Mouse (Mus musculus) liver, adult 2 months (tissue): ENCODE results near the gene Spata13. TPM values are rescaled to one million over a fixed set of nuclear protein-coding genes. Genes with fewer than 3 reads are reported as not detected.

ENCODE experiments used
- DNase-seq: peaks from one replicate; pipeline ENCODE4 v3.0.0-alpha.2; 2011; ENCODE audit warnings: low read depth, low spot score; ENCODE audit errors: extremely low read depth
- H3K27ac ChIP-seq: fragments of 200-500 bp; replicated peaks from 2 replicates; pipeline ENCODE4 v1.5.1; 2012; ENCODE audit warnings: low read depth, mild to moderate bottlenecking, control low read depth, inconsistent platforms, low read length; ENCODE audit not compliant: insufficient read depth
- H3K27me3 ChIP-seq: fragments of 200-500 bp; 2 replicates; pipeline ENCODE4 v1.6.1; 2012; ENCODE audit warnings: mild to moderate bottlenecking, moderate library complexity, low read length, inconsistent platforms; ENCODE audit not compliant: control insufficient read depth, insufficient read depth
- H3K36me3 ChIP-seq: fragments of 200-500 bp; 2 replicates; pipeline ENCODE4 v1.6.1; 2012; ENCODE audit warnings: low read length, inconsistent platforms; ENCODE audit not compliant: control insufficient read depth, insufficient read depth
- H3K4me1 ChIP-seq: fragments of 200-500 bp; 2 replicates; pipeline ENCODE4 v1.6.1; 2011; ENCODE audit warnings: low read length; ENCODE audit not compliant: control insufficient read depth, insufficient read depth
- H3K4me3 ChIP-seq: fragments of 200-500 bp; 2 replicates; pipeline ENCODE4 v1.5.1; 2011; ENCODE audit warnings: low read depth, mild to moderate bottlenecking, control low read depth, low read length, moderate library complexity; ENCODE audit not compliant: insufficient read depth
- H3K79me2 ChIP-seq: fragments of 200-500 bp; 2 replicates; pipeline ENCODE4 v1.6.1; 2012; ENCODE audit warnings: inconsistent platforms, mild to moderate bottlenecking, low read length, moderate library complexity; ENCODE audit not compliant: control insufficient read depth, insufficient read depth
- H3K9ac ChIP-seq: fragments of 200-500 bp; 2 replicates; pipeline ENCODE4 v1.6.1; 2012; ENCODE audit warnings: low read depth, mild to moderate bottlenecking, control low read depth, inconsistent platforms, low read length
- CTCF ChIP-seq: fragments of 200-500 bp; IDR thresholded peaks from 2 replicates; pipeline ENCODE4 v1.5.1; 2011; ENCODE audit warnings: low read depth, low read length, control low read depth
- POLR2A ChIP-seq: fragments of 200-500 bp; IDR thresholded peaks from 2 replicates; pipeline ENCODE4 v1.6.1; 2011; ENCODE audit warnings: low read length, control low read depth; ENCODE audit not compliant: insufficient read depth; ENCODE audit errors: extremely low read depth
- WGBS: fragments of 180-500 bp; shearing (Covaris S2); methylation state at CpG from one replicate; pipeline ENCODE4 v1.1.7; 2018; 5-methylcytosine and 5-hydroxymethylcytosine counted together
- polyA plus RNA-seq: library from polyadenylated mRNA; depleted of rRNA; stranded (reverse); fragments of >200 nt; gene quantifications from 2 replicates; pipeline ENCODE4 v1.2.3, GENCODE M21; 2012
- total RNA-seq: library from RNA; depleted of rRNA; stranded (reverse); fragments of >200 nt; gene quantifications from 2 replicates; pipeline ENCODE4 v1.2.3, GENCODE M21; 2014

Gene Spata13
- total and polyA plus RNA-seq, 2 experiments: 11.9 to 20.6 TPM

DNA sequence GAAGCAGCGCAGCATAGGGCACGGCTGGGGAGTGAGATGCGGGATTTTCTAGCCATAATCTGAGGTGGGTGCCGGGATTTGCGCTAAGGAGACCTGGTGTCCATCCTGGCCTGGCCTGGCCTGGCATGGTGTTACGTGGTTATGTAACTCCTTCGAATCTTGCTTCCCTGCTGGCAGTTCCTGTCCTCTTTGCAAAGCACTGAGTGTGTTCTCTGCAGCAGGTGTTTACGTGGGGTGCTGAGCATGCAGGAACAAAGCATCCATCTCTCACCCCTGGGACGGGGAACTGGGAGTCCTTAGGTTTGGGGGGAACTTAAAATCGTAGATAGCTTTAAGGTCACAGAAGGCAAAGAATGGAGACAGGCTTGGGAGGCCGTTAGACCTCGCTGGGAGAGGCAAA, 105.8 kb downstream of the Spata13 start:
- TF ChIP-seq POLR2A: no peak
- TF ChIP-seq CTCF: no peak
- Histone ChIP-seq H3K79me2 (no peaks in the 10 kb centered on the region), H3K4me1 (peaks cover 2% of the 10 kb centered on the region; the same call in 1 of the 2 replicates), H3K36me3 (no peaks in the 10 kb centered on the region), H3K27ac (no peak overlapping the region), H3K27me3 (no peaks in the 10 kb centered on the region), H3K4me3 (no peak overlapping the region), H3K9ac (no peak overlapping the region)
- 78% methylated on average over 12 of the region's 12 CpGs for WGBS
- no peak for DNase-seq

DNA sequence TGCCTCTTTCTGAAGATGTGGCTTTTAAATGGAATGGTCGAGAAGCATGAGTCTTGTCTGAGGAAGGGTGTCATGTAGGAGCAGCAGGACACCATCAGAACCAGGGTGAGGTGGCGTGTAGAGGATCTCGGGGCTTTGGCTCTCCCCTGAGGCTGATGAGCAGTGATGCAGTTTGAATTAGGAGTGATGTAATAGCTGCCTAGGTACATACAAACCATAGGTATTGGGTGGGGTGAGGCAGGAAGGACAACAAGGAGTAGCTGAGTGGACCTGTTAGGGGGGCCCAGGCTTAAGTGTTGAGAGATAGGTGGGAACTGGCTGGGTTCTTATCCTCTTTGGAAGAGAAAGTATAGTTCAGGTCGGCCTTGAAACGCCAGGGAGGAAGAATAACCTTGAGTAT, 106.7 kb downstream of the Spata13 start:
- H3K79me2 ChIP-seq: no peaks in the 10 kb centered on the region
- TF ChIP-seq CTCF (no peak), POLR2A (no peak)
- no peak overlapping the region; the same call in 1 of the 2 replicates for H3K27ac ChIP-seq
- WGBS: 76% methylated on average over 5 of the region's 5 CpGs
- H3K9ac ChIP-seq: no peak overlapping the region
- peaks cover under 1% of the 10 kb centered on the region; the same call in 1 of the 2 replicates for H3K36me3 ChIP-seq
- no peak for DNase-seq
- H3K27me3 ChIP-seq: no peaks in the 10 kb centered on the region
- no peak overlapping the region for H3K4me3 ChIP-seq
- H3K4me1 ChIP-seq: peaks cover 2% of the 10 kb centered on the region; the same call in 1 of the 2 replicates

DNA sequence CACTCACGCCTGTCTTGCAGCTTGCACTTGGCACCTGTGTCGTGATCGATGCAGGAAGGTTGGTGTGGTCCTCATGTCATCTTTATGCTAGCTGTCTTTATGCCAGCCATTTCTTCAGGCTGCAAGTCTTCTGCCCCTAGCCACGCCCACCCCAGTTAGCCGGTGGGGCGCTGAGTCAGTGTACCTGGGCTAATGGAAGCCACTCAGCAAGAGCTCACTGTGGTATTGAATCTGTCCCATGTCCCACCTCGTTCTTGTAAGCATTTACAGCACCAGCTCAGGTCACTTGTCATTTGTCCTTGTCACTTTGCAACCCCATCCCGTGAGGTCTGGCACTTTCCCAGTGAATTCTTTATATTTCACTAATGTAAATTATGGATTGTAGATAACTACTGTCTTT, 107.2 kb downstream of the Spata13 start:
- 71% methylated on average over 8 of the region's 8 CpGs for WGBS
- no peak for DNase-seq
- Histone ChIP-seq H3K27me3 (no peaks in the 10 kb centered on the region), H3K9ac (no peak overlapping the region), H3K36me3 (peaks cover 6% of the 10 kb centered on the region; the same call in 1 of the 2 replicates), H3K79me2 (no peaks in the 10 kb centered on the region), H3K27ac (peak overlapping the region; percentile 43), H3K4me3 (no peak overlapping the region), H3K4me1 (peaks cover 2% of the 10 kb centered on the region; the same call in 1 of the 2 replicates)
- no peak for TF ChIP-seq CTCF
- TF ChIP-seq POLR2A: no peak

GRCm38 (mm10) chr14:60741490-60741981, 107.7 kb downstream of the Spata13 start:
- Histone ChIP-seq H3K27ac (peak overlapping the region; percentile 43), H3K9ac (no peak overlapping the region), H3K4me1 (peaks cover 2% of the 10 kb centered on the region; the same call in 1 of the 2 replicates), H3K4me3 (no peak overlapping the region), H3K36me3 (peaks cover 6% of the 10 kb centered on the region; the same call in 1 of the 2 replicates), H3K27me3 (no peaks in the 10 kb centered on the region), H3K79me2 (no peaks in the 10 kb centered on the region)
- no peak for TF ChIP-seq POLR2A
- no peak for TF ChIP-seq CTCF
- WGBS: 51% methylated on average over 6 of the region's 6 CpGs
- peak; percentile 22 for DNase-seq

DNA sequence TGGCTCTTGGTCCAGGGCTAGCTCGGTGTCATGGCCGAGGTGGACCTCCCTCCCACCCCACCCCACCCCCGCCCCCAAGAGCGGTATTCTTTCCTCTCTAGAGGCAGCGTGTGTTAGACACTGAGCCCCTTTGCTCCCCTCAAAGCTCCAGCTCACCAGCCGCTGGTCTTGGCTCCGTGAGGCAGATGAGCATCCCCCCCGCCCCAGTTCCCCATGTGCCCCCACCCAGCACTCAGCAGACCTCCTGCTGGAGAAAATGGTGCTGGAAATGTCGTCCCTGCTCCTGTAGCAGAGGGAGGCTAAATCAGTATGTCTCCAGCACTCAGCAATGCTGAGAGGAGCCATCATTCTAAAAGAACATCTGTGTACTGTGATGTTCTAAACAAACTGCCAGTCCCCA, 109.9 kb downstream of the Spata13 start:
- no peak for DNase-seq
- Histone ChIP-seq H3K27me3 (no peaks in the 10 kb centered on the region), H3K4me1 (no peaks in the 10 kb centered on the region; the same call in 1 of the 2 replicates), H3K36me3 (peaks cover 16% of the 10 kb centered on the region; the same call in 1 of the 2 replicates), H3K27ac (no peak overlapping the region), H3K79me2 (no peaks in the 10 kb centered on the region), H3K4me3 (no peak overlapping the region), H3K9ac (no peak overlapping the region)
- TF ChIP-seq CTCF (no peak), POLR2A (no peak)
- 94% methylated on average over 9 of the region's 9 CpGs for WGBS

DNA sequence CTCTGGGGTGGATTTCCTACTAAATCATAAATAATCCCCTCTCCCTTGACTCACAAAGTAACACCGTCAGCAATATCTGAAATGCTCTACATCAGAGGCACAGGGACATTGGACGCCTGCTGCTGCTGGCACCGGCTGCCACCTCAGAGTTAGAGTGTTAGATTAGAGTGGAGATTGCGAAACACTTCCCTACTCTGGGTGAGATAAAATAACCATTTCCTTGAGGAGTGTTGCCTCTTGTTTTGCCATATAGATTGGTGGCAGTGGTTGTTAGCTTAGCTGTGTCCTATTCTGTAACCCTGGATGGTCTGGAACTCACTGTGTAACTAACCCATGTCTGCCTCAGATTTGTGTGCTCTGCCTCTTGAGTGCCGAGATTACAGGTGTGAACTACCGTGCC, 111.4 kb downstream of the Spata13 start:
- DNase-seq: no peak
- H3K4me3 ChIP-seq: no peak overlapping the region
- no peak overlapping the region; the same call in 1 of the 2 replicates for H3K27ac ChIP-seq
- no peaks in the 10 kb centered on the region for H3K27me3 ChIP-seq
- H3K4me1 ChIP-seq: no peaks in the 10 kb centered on the region; the same call in 1 of the 2 replicates
- peaks cover 29% of the 10 kb centered on the region; the same call in 1 of the 2 replicates for H3K36me3 ChIP-seq
- TF ChIP-seq CTCF: no peak
- no peak overlapping the region for H3K9ac ChIP-seq
- WGBS: 53% methylated on average over 6 of the region's 6 CpGs
- no peaks in the 10 kb centered on the region for H3K79me2 ChIP-seq
